Mouse (Mus musculus): ENCODE measurements at regions not wholly inside any gene's neighbourhood (a gene's known extent, or its start where the extent isn't known, plus 50 kb on each side); places are given as distances from the start of the nearest gene placed in this dataset.

DNA sequence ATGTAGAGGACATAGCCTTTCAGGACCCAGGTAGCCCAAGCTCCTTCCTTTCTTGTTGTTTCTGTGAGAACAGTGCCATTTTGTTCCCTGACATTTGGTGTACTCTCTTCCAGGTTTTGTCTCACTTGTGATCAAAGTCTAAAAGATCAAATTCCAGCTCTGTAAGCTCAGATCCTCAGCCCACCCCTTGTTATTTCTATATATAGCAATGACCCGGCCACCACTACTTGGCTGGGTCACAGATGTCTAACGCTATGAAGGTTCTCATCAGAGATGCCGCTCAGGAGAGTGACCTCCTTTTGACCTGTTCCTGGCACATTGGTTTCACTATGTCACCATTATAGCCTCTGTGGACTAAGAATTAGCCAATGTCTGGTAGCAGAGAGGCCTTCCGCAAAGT is 451.7 kb downstream of the Pik3r1 start:
- H3K27me3 ChIP-seq, result no peaks in the 10 kb centered on the region
- no peak overlapping the region for H3K4me2 ChIP-seq (replicated peaks)
- 31% methylated on average over 4 of the region's 4 CpGs for WGBS
- H3K27ac ChIP-seq, result no peak overlapping the region
- no peaks in the 10 kb centered on the region for H3K36me3 ChIP-seq
- H3K9me3 ChIP-seq, result no peaks in the 10 kb centered on the region
- peaks cover 4% of the 10 kb centered on the region; the same call in 1 of the 2 replicates for H3K4me1 ChIP-seq
- H3K4me3 ChIP-seq, result no peak overlapping the region
- no peak for ATAC-seq (ENCODE audit: insufficient number of reproducible peaks, insufficient read depth, low FRiP score, low TSS enrichment)
- no peak overlapping the region for H3K9ac ChIP-seq

DNA sequence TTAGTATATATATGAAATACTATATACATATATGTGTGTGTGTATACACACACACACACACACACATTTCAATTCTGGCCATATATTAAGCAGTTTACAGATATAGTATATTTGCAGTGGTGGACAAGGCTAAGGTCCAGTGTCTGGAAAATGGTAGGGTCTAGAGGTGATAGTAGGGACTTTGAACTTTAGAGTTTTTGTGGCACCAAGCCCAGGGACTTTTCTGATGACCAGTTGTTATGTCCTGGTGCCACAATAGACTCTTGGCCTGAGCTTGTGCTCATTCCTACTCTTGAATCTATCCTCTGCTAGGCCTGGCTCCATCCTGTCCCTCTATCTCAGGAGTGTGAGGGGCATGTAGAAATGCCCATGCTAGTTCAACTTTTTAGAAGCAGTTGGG is 454.0 kb downstream of the Pik3r1 start:
- no peak overlapping the region for H3K27ac ChIP-seq
- H3K9me3 ChIP-seq, result no peaks in the 10 kb centered on the region
- H3K9ac ChIP-seq, result no peak overlapping the region
- no peak for ATAC-seq (ENCODE audit: insufficient number of reproducible peaks, insufficient read depth, low FRiP score, low TSS enrichment)
- H3K4me3 ChIP-seq, result no peak overlapping the region
- H3K4me2 ChIP-seq (replicated peaks), result no peak overlapping the region
- H3K27me3 ChIP-seq, result no peaks in the 10 kb centered on the region
- H3K4me1 ChIP-seq, result peaks cover 4% of the 10 kb centered on the region; the same call in 1 of the 2 replicates
- no peaks in the 10 kb centered on the region for H3K36me3 ChIP-seq

DNA sequence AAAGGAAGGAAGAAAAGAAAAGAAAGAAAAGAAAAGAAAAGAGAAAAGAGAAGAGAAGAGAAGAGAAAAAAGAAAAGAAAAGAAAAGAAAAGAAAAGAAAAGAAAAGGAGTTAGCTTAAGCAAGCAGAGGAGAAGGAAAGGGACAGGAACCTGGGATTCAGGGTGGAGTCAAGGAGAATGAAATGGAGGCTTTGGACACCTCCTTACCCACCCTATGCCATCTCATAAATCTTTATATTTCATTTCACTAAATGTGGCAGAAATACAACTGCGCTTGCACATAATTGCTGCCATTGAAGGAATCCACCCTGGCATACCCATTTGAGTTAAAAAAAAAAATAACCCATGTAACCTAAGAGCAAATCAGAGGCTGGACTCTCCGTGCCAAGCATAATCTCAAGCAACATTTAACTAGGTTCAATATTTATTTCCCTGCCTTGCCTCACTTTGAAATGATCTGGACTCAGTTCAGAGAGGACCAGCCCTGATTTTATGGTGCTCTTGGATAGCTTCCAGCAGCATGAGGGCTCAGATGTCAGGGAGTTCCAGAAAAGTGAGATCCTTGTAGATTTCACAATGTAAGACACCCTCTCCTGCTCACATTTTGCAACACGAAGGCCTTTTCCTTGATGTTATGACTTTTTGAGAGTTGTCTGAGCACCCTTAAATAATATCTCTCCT is 456.2 kb downstream of the Pik3r1 start:
- H3K9ac ChIP-seq, result no peak overlapping the region
- H3K27ac ChIP-seq, result no peak overlapping the region
- no peaks in the 10 kb centered on the region for H3K9me3 ChIP-seq
- ATAC-seq (ENCODE audit: insufficient number of reproducible peaks, insufficient read depth, low FRiP score, low TSS enrichment), result no peak
- WGBS, result 57% methylated on average over 3 of the region's 3 CpGs
- no peak overlapping the region for H3K4me2 ChIP-seq (replicated peaks)
- H3K4me1 ChIP-seq, result peaks cover 4% of the 10 kb centered on the region; the same call in 1 of the 2 replicates
- H3K27me3 ChIP-seq, result no peaks in the 10 kb centered on the region
- no peak overlapping the region for H3K4me3 ChIP-seq
- H3K36me3 ChIP-seq, result no peaks in the 10 kb centered on the region

DNA sequence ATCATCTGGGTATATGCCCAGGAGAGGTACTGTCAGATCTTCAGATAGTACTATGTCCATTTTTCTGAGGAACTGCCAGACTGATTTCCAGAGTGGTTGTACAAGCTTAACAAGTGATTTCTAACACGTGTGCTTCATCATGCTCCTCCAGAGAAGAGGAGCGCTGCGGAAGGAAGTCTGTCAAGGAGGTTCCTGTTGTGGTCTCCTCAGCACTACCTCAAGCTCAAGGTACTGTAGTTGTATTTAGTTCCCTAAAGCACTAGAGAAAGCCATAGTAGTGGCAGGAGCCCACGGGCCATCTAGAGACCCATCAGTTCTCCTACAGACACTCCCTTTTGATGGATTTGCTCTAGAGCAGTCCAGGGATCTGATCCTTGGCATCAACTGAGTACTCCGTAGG is 459.3 kb downstream of the Pik3r1 start:
- H3K4me1 ChIP-seq, result no peaks in the 10 kb centered on the region; the same call in 1 of the 2 replicates

DNA sequence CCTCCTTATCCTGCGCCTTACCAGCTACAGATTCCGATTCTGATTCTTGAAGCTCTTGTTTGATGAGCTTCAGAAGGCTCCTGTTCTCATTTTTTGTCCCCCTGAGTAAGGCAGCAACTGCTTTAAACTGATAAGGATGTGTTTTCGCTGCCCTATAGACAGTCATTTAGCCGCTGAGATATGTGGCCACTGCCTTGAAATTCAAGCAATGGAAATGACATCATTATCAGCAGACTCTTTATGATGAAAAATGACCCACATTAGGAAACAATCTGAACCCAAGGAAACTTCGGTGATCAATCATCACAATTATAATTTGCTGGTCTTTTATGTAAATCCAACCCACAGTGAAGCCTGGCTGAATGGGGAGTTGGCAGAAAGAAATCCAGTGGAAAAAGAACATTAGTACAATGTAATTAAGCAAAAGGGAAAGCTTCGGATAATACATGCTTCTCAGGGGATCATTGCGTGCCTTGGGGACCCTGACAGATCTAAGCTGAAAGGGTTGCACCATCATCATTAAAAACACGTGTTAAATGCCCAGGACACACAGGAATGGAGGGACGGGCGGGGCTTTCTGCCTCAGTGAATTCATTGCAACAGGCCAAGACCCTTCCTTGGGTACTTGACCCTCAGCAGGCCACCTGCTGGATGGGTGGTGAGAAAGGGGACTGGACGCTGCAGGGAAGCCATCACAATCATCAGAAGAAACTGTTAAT is 462.2 kb downstream of the Pik3r1 start:
- no peak for ATAC-seq (ENCODE audit: insufficient number of reproducible peaks, insufficient read depth, low FRiP score, low TSS enrichment)
- Histone ChIP-seq H3K9ac (no peak overlapping the region), H3K27me3 (no peaks in the 10 kb centered on the region), H3K4me3 (no peak overlapping the region), H3K9me3 (no peaks in the 10 kb centered on the region), H3K36me3 (no peaks in the 10 kb centered on the region), H3K4me1 (no peaks in the 10 kb centered on the region), H3K27ac (no peak overlapping the region), H3K4me2 (replicated peaks) (no peak overlapping the region)
- 69% methylated on average over 11 of the region's 11 CpGs for WGBS

More for the DNA sequence above, 459.3 kb downstream of the Pik3r1 start:
- Histone ChIP-seq H3K4me3 (no peak overlapping the region), H3K9ac (no peak overlapping the region), H3K4me2 (replicated peaks) (no peak overlapping the region), H3K9me3 (no peaks in the 10 kb centered on the region), H3K36me3 (no peaks in the 10 kb centered on the region), H3K27me3 (no peaks in the 10 kb centered on the region), H3K27ac (no peak overlapping the region)
- no peak for ATAC-seq (ENCODE audit: insufficient number of reproducible peaks, insufficient read depth, low FRiP score, low TSS enrichment)
- WGBS, result 93% methylated on average over 5 of the region's 5 CpGs

DNA sequence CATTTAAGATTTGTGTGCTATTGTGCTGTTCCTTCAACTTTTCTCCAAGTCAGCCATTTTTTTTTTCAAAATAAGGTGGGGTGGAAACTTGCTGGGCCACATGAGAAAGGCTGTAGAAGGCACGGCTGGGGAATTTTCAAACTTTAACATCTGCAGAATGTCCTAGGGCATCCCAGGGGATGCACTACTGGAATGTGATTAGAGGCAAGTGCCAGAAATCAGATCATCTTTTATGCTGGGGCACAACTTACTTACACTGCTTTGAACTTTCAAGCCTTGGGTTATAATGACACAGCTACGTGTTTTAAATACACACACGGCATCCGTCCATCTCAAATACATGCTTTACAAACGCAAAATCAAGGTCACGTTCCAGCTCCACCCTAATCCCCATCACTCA is 463.0 kb downstream of the Pik3r1 start:
- no peak overlapping the region for H3K9ac ChIP-seq
- no peak for ATAC-seq (ENCODE audit: insufficient number of reproducible peaks, insufficient read depth, low FRiP score, low TSS enrichment)
- H3K9me3 ChIP-seq, result no peaks in the 10 kb centered on the region
- no peak overlapping the region for H3K4me2 ChIP-seq (replicated peaks)
- H3K27ac ChIP-seq, result no peak overlapping the region
- H3K4me1 ChIP-seq, result no peaks in the 10 kb centered on the region
- no peaks in the 10 kb centered on the region for H3K36me3 ChIP-seq
- 58% methylated on average over 6 of the region's 6 CpGs for WGBS
- no peak overlapping the region for H3K4me3 ChIP-seq
- no peaks in the 10 kb centered on the region for H3K27me3 ChIP-seq

DNA sequence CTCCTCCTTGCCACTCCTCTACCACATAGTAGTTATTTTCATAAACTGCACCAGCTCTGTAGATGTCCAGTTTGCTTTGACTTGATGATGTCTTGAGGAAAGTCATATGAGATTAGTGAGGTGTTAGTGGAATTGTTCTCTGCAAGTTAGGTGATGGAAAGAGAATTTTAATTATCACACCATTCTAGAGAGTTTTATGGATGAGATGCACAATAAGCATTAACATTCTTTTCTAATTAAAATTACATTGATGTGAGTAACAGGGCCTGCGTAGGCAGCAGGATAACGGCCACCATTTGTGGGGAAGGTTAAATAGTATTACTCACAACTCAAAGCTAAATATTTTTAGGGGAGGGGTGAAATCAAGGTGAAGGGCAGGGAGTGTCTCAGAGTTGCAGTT is 466.7 kb downstream of the Pik3r1 start:
- no peak overlapping the region for H3K4me3 ChIP-seq
- 65% methylated on average over 2 of the region's 2 CpGs for WGBS

DNA sequence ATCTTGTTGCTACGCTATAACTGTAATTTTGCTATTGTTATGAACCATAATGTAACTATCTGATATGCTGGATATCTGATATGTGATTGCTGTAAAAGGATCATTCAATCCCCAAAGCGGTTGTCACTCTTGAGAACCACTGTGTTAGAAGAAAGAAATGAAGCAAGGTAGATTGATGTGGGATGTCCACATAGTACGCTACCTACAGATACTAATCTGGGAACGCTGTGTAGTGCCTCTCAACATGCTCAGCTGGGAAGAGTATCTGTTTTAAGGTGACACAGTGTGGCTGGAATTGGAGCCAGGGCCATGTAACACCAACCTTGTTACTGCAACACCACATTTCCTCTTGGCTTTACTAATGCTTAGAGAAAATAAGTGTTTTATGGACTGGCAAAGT is 456.2 kb upstream of the Slc30a5 start:
- Histone ChIP-seq H3K9ac (no peak overlapping the region), H3K36me3 (no peaks in the 10 kb centered on the region), H3K4me1 (no peaks in the 10 kb centered on the region), H3K4me3 (no peak overlapping the region), H3K27me3 (no peaks in the 10 kb centered on the region), H3K9me3 (no peaks in the 10 kb centered on the region), H3K4me2 (replicated peaks) (no peak overlapping the region), H3K27ac (no peak overlapping the region)
- 90% methylated on average over 4 of the region's 4 CpGs for WGBS
- no peak for ATAC-seq (ENCODE audit: insufficient number of reproducible peaks, insufficient read depth, low FRiP score, low TSS enrichment)

More for the DNA sequence above, 466.7 kb downstream of the Pik3r1 start:
- H3K4me2 ChIP-seq (replicated peaks), result no peak overlapping the region
- H3K27ac ChIP-seq, result no peak overlapping the region
- no peaks in the 10 kb centered on the region for H3K27me3 ChIP-seq
- no peak for ATAC-seq (ENCODE audit: insufficient number of reproducible peaks, insufficient read depth, low FRiP score, low TSS enrichment)
- H3K36me3 ChIP-seq, result no peaks in the 10 kb centered on the region
- no peaks in the 10 kb centered on the region for H3K9me3 ChIP-seq
- H3K4me1 ChIP-seq, result no peaks in the 10 kb centered on the region
- no peak overlapping the region for H3K9ac ChIP-seq

DNA sequence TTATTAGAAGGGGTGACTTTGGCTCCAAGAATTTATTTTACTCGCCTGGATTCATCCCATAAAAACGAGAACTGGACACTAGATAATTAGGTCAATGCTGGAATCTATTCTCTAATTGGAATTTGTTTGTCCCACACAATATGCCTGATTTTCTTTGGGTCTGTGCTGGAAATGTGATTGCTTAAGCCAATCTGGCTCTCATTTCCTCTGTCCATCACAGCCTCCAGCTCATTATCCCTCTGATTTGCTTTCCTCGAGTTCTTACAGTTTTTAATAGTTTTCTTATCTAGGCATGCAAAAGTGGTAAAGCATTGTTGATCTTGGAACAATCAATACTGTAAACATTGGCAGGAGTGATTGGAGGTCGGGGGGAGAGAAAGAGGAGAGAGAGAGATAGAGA is 453.9 kb upstream of the Slc30a5 start:
- no peak overlapping the region for H3K4me2 ChIP-seq (replicated peaks)
- WGBS, result 36% methylated on average over 4 of the region's 4 CpGs
- no peaks in the 10 kb centered on the region for H3K4me1 ChIP-seq
- no peaks in the 10 kb centered on the region for H3K27me3 ChIP-seq
- no peaks in the 10 kb centered on the region for H3K9me3 ChIP-seq
- H3K9ac ChIP-seq, result no peak overlapping the region
- H3K27ac ChIP-seq, result no peak overlapping the region
- ATAC-seq (ENCODE audit: insufficient number of reproducible peaks, insufficient read depth, low FRiP score, low TSS enrichment), result no peak
- no peaks in the 10 kb centered on the region for H3K36me3 ChIP-seq
- H3K4me3 ChIP-seq, result no peak overlapping the region

DNA sequence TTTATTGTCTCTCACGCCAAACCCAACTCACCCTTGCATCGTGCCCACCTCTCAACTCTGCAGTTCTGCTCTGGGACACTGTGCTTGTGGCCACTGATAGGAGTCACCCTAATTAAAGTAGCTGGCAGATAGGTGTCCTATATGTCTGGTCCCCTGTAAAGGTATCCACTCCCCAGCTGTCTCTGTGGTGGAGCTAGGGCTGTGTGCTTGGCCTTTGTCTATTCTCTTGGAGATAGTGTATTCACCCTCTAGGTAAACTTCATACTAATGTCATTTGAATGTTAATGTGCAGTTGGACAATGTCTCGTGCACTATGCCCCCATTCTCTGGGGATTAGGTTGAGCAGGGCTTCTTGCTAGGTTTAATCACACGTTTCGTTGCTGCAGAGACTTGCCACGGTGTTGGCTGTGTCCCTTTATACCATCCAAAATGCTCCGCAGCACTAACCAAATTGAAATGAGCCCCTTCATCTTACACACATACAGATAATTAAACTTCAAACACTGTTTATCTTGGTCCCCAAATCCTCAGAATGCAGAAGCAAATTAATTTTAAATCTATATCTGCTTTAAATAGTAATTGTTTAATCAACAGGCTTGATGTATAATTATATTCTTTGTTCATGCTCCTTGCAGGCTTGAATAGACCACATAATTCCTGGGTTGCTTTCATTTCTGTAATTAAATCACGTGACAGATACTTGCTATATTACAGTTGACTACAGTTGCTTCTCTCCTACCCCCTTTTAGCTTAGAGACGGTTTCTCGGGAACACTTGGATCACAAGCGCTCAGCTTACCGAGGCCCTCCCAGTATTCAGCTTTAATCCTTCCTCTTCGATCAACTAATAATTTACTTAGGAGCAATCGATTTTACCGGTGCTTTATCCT is 453.0 kb upstream of the Slc30a5 start:
- Histone ChIP-seq H3K9ac (no peak overlapping the region), H3K27me3 (no peaks in the 10 kb centered on the region), H3K4me3 (no peak overlapping the region), H3K27ac (no peak overlapping the region), H3K4me1 (no peaks in the 10 kb centered on the region), H3K9me3 (no peaks in the 10 kb centered on the region), H3K4me2 (replicated peaks) (no peak overlapping the region), H3K36me3 (no peaks in the 10 kb centered on the region)
- ATAC-seq (ENCODE audit: insufficient number of reproducible peaks, insufficient read depth, low FRiP score, low TSS enrichment), result no peak
- 69% methylated on average over 15 of the region's 15 CpGs for WGBS

DNA sequence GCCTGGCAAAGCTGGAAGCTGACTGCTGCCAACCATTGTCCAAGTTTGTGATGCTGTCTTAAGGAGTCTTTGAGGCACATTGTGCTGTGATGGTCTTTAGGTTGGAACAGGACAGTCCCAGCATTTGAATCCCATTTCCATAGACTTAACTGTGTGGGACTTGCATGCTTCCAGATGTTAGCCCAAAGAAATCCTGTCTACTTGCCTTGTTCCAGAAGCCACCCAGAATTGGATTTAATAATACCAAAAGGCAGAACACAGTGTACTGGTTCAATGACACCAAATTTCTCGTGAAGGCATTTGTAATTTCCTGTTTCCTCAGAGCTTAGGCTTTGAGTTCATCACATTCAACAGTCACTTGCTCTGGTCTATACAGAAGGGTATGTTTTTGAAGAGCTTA is 444.9 kb upstream of the Slc30a5 start:
- Histone ChIP-seq H3K9ac (no peak overlapping the region), H3K36me3 (no peaks in the 10 kb centered on the region), H3K4me2 (replicated peaks) (no peak overlapping the region), H3K4me1 (peaks cover 5% of the 10 kb centered on the region; the same call in 1 of the 2 replicates), H3K27me3 (no peaks in the 10 kb centered on the region), H3K4me3 (no peak overlapping the region), H3K27ac (no peak overlapping the region), H3K9me3 (no peaks in the 10 kb centered on the region)
- no peak for ATAC-seq (ENCODE audit: insufficient number of reproducible peaks, insufficient read depth, low FRiP score, low TSS enrichment)
- WGBS, result 57% methylated on average over 1 of the region's 1 CpGs
